Comparison of ENCODE assay signal across 8 mouse cellular contexts in the genomic region with DNA sequence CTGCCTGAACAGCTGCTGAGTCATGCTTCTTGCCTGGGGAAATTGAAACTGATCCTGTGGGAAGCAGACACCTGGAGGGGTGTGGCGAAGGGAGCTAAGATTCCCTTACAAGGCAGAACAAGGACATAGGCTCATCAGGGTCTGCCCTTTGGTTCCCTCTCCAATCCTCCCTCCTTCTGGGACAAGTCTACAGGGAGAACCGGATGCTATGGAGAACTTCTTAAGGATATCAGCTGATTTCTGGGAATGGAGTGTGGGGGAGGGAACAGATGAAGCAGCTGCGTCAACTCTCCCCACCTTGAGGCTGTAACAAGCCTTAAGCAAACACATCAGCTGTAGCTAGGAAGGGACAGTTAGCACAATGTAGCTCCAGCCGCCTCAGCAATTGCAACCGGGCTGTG. TPM values are rescaled to one million over a fixed set of nuclear protein-coding genes. Genes with fewer than 3 reads are reported as not detected.
DNase-seq lines count a peak whose midpoint lies in the region; ATAC-seq and TF ChIP-seq lines count a peak whose summit lies in the region.
"Had no signal": no experiment of that assay in that cellular context is flagged by ENCODE, and none has a peak within 500 bp of the region (broad histone marks: within the 10 kb centered on the region; RNA-seq: fewer than 3 reads in every experiment).

No protein-coding gene starts in this region.

- H3K36me3 ChIP-seq in heart, postnatal 0 days (replicated peaks; ENCODE audit: control insufficient read depth, insufficient read depth, low read length) = no peaks in the 10 kb centered on the region
- H3K36me3 ChIP-seq in myocyte (ENCODE audit: control insufficient read depth, insufficient read depth) = no peaks in the 10 kb centered on the region

- no peak overlapping the region for H3K4me2 ChIP-seq in heart, postnatal 0 days (ENCODE audit: low read depth, low read length)
- peak overlapping the region; percentile 16 for H3K4me2 ChIP-seq in myocyte (ENCODE audit: low read depth)

- no peak for TF ChIP-seq POLR2A in lung, adult 2 months (IDR thresholded peaks at IDR 0.05; ENCODE audit: borderline replicate concordance, extremely low read depth, low read depth, low read length)
- no peak for TF ChIP-seq POLR2A in myocyte (IDR thresholded peaks at IDR 0.05; ENCODE audit: insufficient read length, low read depth)

- no peak overlapping the region for H3ac ChIP-seq in myocyte (ENCODE audit: control insufficient read depth, insufficient read length)

- no peaks in the 10 kb centered on the region for H3K79me2 ChIP-seq in myocyte (ENCODE audit: control insufficient read depth, insufficient read depth)

- H3K4me3 ChIP-seq in lung, adult 2 months (replicated peaks; ENCODE audit: extremely low read depth, low read depth, low read length) = no peak overlapping the region
- H3K4me3 ChIP-seq in heart, postnatal 0 days (ENCODE audit: low read depth, low read length) = no peak overlapping the region
- H3K4me3 ChIP-seq in myocyte = no peak overlapping the region

- peak; percentile 43 for DNase-seq in lung, adult 2 months
- DNase-seq in lung, postnatal 10 days = no peak
- DNase-seq in brain, adult 2 months (ENCODE audit: low read depth, low spot score) = peak; percentile 59
- DNase-seq in heart, postnatal 0 days (ENCODE audit: low spot score) = peak; percentile 52
- no peak for DNase-seq in embryo, embryonic 9.5 days (ENCODE audit: extremely low spot score)
- no peak for DNase-seq in ovary, adult 18-20 months (ENCODE audit: low spot score)

- 42% methylated on average over 5 of the region's 5 CpGs for WGBS in lung, adult 2 months
- WGBS in heart, postnatal 0 days = 54% methylated on average over 5 of the region's 5 CpGs

- no peak for TF ChIP-seq CTCF in lung, adult 2 months (IDR thresholded peaks at IDR 0.05; ENCODE audit: insufficient read depth, low read length)
- no peak for TF ChIP-seq CTCF in heart, postnatal 0 days (IDR thresholded peaks at IDR 0.05; ENCODE audit: low read depth)

- no peaks in the 10 kb centered on the region for H3K9me3 ChIP-seq in heart, postnatal 0 days (replicated peaks; ENCODE audit: control insufficient read depth, low read length)

- no peaks in the 10 kb centered on the region for H3K27me3 ChIP-seq in heart, postnatal 0 days (ENCODE audit: control insufficient read depth, insufficient read depth, low read length)
- H3K27me3 ChIP-seq in myocyte (ENCODE audit: control insufficient read depth, insufficient read depth, insufficient read length) = no peaks in the 10 kb centered on the region

- H3K9ac ChIP-seq in heart, postnatal 0 days (replicated peaks; ENCODE audit: low read depth, low read length) = no peak overlapping the region
- H3K9ac ChIP-seq: liver, embryonic 14.5 days had no signal

- H3K27ac ChIP-seq in heart, postnatal 0 days (ENCODE audit: low read depth) = peak overlapping the region; percentile 88
- H3K27ac ChIP-seq: liver, embryonic 14.5 days had no signal

- peaks cover 13% of the 10 kb centered on the region for H3K4me1 ChIP-seq in lung, adult 2 months (ENCODE audit: control insufficient read depth, insufficient read depth, low read length)
- no peaks in the 10 kb centered on the region; the same call in 1 of the 2 replicates for H3K4me1 ChIP-seq in heart, postnatal 0 days (ENCODE audit: control insufficient read depth, insufficient read depth)

- ATAC-seq in heart, postnatal 0 days (ENCODE audit: insufficient read depth, low read depth) = peak; percentile 62

- no peak; the same call in 1 of the 2 replicates for TF ChIP-seq EP300 in heart, postnatal 0 days (IDR thresholded peaks at IDR 0.05; ENCODE audit: low read depth)

TF ChIP-seq in myocyte, 11 proteins besides CTCF, POLR2A, EP300 and RAD21:
- TF ChIP-seq CEBPB (IDR thresholded peaks at IDR 0.05; ENCODE audit: insufficient read depth, poor library complexity, severe bottlenecking) = no peak
- no peak for TF ChIP-seq TCF3 (IDR thresholded peaks at IDR 0.05; ENCODE audit: insufficient read length, low read depth)
- peak in 1 of 3 experiments; percentile 26 for TF ChIP-seq MYOD1 (IDR thresholded peaks at IDR 0.05; ENCODE audit: control insufficient read depth in 1 of 3, insufficient read length in 2 of 3, low read depth in 2 of 3)
- TF ChIP-seq POLR2AphosphoS2 (IDR thresholded peaks at IDR 0.05; ENCODE audit: insufficient read length, low read depth) = no peak
- no peak for TF ChIP-seq MAX (IDR thresholded peaks at IDR 0.05; ENCODE audit: low read depth)

RNA-seq across cellular contexts. Expression of gene Lgals9, which starts 17.8 kb away (rescaled TPM):
- polyA plus RNA-seq in lung, adult 2 months (2012; rRNA removed) = 137 and 204 TPM in 2 replicates
- 125 and 155 TPM in 2 replicates for total RNA-seq in heart, postnatal 0 days (2014; rRNA removed; ENCODE audit: low replicate concordance)
- polyA plus RNA-seq in heart, postnatal 0 days (2015; fragmentation: Nextera tagmentation; extraction: Ambion mirVana) = 63.0 and 76.9 TPM in 2 replicates
- polyA plus RNA-seq in myocyte (2012; fragmentation: generic; extraction: Trizol) = 20.9 TPM

Comparison
In these comparisons a context has a peak if more than half of its experiments do, and no peak if none do; other contexts are left out.
1. DNase-seq: peak in lung, adult 2 months (single experiment), brain, adult 2 months (single experiment) and heart, postnatal 0 days (single experiment); none in lung, postnatal 10 days (single experiment), embryo, embryonic 9.5 days (single experiment) and ovary, adult 18-20 months (single experiment).